Mouse (Mus musculus): ENCODE measurements around the gene Nek4. TPM values are rescaled to one million over a fixed set of nuclear protein-coding genes. Genes with fewer than 3 reads are reported as not detected.

Nek4 gene
- polyA plus RNA-seq, 1 experiment from 2014 or later: 11.2 TPM

- Histone ChIP-seq H3K4me2 (peak overlapping the region; percentile 50), H3K9ac (peak overlapping the region; percentile 94), H3K4me1 (peaks cover 19% of the 10 kb centered on the region), H3K36me3 (peaks cover 37% of the 10 kb centered on the region), H3K4me3 (peak overlapping the region; percentile 74), H3K9me3 (no peaks in the 10 kb centered on the region), H3K27ac (peak overlapping the region; percentile 98), H3K27me3 (no peaks in the 10 kb centered on the region)
- peak; percentile 92 for ATAC-seq (ENCODE audit: insufficient number of reproducible peaks, low FRiP score, low TSS enrichment, low read depth)
- 2% methylated on average over 42 of the region's 56 CpGs for WGBS
These were observed 68.4 kb downstream of the Nek4 start for GRCm38 (mm10) chr14:31019331-31020205.

DNA sequence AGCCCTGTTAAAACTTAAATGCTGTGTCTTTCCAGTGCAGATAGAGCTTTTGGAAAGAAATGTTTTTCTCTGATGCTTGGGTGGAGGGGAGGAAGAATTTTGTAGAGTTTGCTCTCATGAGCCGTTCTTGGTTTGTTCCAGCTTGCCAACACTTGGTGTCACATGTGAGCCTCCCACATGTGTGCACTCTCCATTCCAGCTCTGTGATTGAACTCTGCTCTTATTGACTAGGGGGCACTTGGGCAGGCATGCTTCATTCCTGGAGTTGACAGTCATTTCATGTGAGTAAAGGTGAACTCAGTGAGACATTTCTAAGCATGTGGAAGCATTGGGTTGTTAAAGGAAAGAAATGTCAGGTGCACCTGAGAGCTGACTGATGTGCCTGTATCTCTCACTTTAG, 71.4 kb downstream of the Nek4 start:
- H3K36me3 ChIP-seq: peaks cover 34% of the 10 kb centered on the region
- WGBS: 38% methylated on average over 1 of the region's 1 CpGs

GRCm38 (mm10) chr14:31025785-31026184, 74.6 kb downstream of the Nek4 start:
- Histone ChIP-seq H3K9ac (no peak overlapping the region), H3K4me2 (no peak overlapping the region), H3K4me1 (peaks cover under 1% of the 10 kb centered on the region; the same call in 1 of the 2 replicates), H3K27me3 (no peaks in the 10 kb centered on the region), H3K4me3 (no peak overlapping the region), H3K27ac (no peak overlapping the region), H3K9me3 (no peaks in the 10 kb centered on the region), H3K36me3 (peaks cover 51% of the 10 kb centered on the region)
- ATAC-seq (ENCODE audit: insufficient number of reproducible peaks, low FRiP score, low TSS enrichment, low read depth): no peak
- WGBS: 76% methylated on average over 3 of the region's 3 CpGs

More for the DNA sequence above, 71.4 kb downstream of the Nek4 start:
- Histone ChIP-seq H3K4me3 (no peak overlapping the region), H3K4me1 (peaks cover 13% of the 10 kb centered on the region), H3K9me3 (no peaks in the 10 kb centered on the region), H3K9ac (no peak overlapping the region), H3K27me3 (no peaks in the 10 kb centered on the region), H3K4me2 (no peak overlapping the region), H3K27ac (no peak overlapping the region)
- no peak for ATAC-seq (ENCODE audit: insufficient number of reproducible peaks, low FRiP score, low TSS enrichment, low read depth)

Other genes starting within 250 kb of the Nek4 start
- gene Sfmbt1, start 236.5 kb upstream of the Nek4 start, polyA plus RNA-seq (2015; fragmentation: Nextera tagmentation; extraction: Ambion mirVana): 11.3 and 14.1 TPM in 2 replicates
- 22.0 and 27.9 TPM in 2 replicates for gene Tmem110, start 125.8 kb upstream of the Nek4 start, polyA plus RNA-seq (2015; fragmentation: Nextera tagmentation; extraction: Ambion mirVana)
- gene Mustn1, start 72.2 kb upstream of the Nek4 start, polyA plus RNA-seq (2015; fragmentation: Nextera tagmentation; extraction: Ambion mirVana): 20.0 and 42.6 TPM in 2 replicates
- 0.09 and 0.28 TPM in 2 replicates for gene Itih4, start 64.9 kb upstream of the Nek4 start, polyA plus RNA-seq (2015; fragmentation: Nextera tagmentation; extraction: Ambion mirVana)
- gene Itih3, start 27.6 kb upstream of the Nek4 start, polyA plus RNA-seq (2015; fragmentation: Nextera tagmentation; extraction: Ambion mirVana): 0.42 and 1.4 TPM in 2 replicates
- 0.20 TPM in 1 of 2 replicates, not detected in the other for gene Itih1, start 8.1 kb upstream of the Nek4 start, polyA plus RNA-seq (2015; fragmentation: Nextera tagmentation; extraction: Ambion mirVana)
- gene Glt8d1, start 50.0 kb downstream of the Nek4 start, polyA plus RNA-seq (2015; fragmentation: Nextera tagmentation; extraction: Ambion mirVana): 62.8 and 67.4 TPM in 2 replicates
- gene Spcs1, start 50.3 kb downstream of the Nek4 start, polyA plus RNA-seq (2015; fragmentation: Nextera tagmentation; extraction: Ambion mirVana): 417 and 446 TPM in 2 replicates
- 106 and 117 TPM in 2 replicates for gene Pbrm1, start 67.8 kb downstream of the Nek4 start, polyA plus RNA-seq (2015; fragmentation: Nextera tagmentation; extraction: Ambion mirVana)
- 105 and 113 TPM in 2 replicates for gene Gnl3, start 67.8 kb downstream of the Nek4 start, polyA plus RNA-seq (2015; fragmentation: Nextera tagmentation; extraction: Ambion mirVana)
- gene Smim4, start 177.6 kb downstream of the Nek4 start, polyA plus RNA-seq (2015; fragmentation: Nextera tagmentation; extraction: Ambion mirVana): 58.9 and 64.1 TPM in 2 replicates
- 336 and 349 TPM in 2 replicates for gene Nt5dc2, start 179.7 kb downstream of the Nek4 start, polyA plus RNA-seq (2015; fragmentation: Nextera tagmentation; extraction: Ambion mirVana)
- 42.5 and 44.4 TPM in 2 replicates for gene Stab1, start 217.3 kb downstream of the Nek4 start, polyA plus RNA-seq (2015; fragmentation: Nextera tagmentation; extraction: Ambion mirVana)